Mouse (Mus musculus): ENCODE data around the gene Nectin2.

Gene Nectin2

GRCm38 (mm10) chr7:19676662-19677061 lies 73.6 kb downstream of the Nectin2 start:
- no peak; the same call in 1 of the 2 replicates for TF ChIP-seq GATA4 (IDR thresholded peaks at IDR 0.05; ENCODE audit: insufficient replicate concordance, low read length)

GRCm38 (mm10) chr7:19675824-19676223 lies 74.5 kb downstream of the Nectin2 start:
- no peak for TF ChIP-seq GATA4 (IDR thresholded peaks at IDR 0.05; ENCODE audit: insufficient replicate concordance, low read length)

GRCm38 (mm10) chr7:19673083-19673699 lies 77.1 kb downstream of the Nectin2 start:
- TF ChIP-seq GATA4 (IDR thresholded peaks at IDR 0.05; ENCODE audit: insufficient replicate concordance, low read length) = no peak

- no peak for TF ChIP-seq GATA4 (IDR thresholded peaks at IDR 0.05; ENCODE audit: insufficient replicate concordance, low read length)
These were observed 78.8 kb downstream of the Nectin2 start for GRCm38 (mm10) chr7:19671511-19671910.

GRCm38 (mm10) chr7:19668947-19669721 lies 81.1 kb downstream of the Nectin2 start:
- no peak for TF ChIP-seq GATA4 (IDR thresholded peaks at IDR 0.05; ENCODE audit: insufficient replicate concordance, low read length)

- no peak for TF ChIP-seq GATA4 (IDR thresholded peaks at IDR 0.05; ENCODE audit: insufficient replicate concordance, low read length)
These were observed 82.8 kb downstream of the Nectin2 start for GRCm38 (mm10) chr7:19667434-19667833.

GRCm38 (mm10) chr7:19666750-19667149 lies 83.5 kb downstream of the Nectin2 start:
- TF ChIP-seq GATA4 (IDR thresholded peaks at IDR 0.05; ENCODE audit: insufficient replicate concordance, low read length) = no peak

Measured in liver, adult (tissue).